Mouse (Mus musculus): Measurements from ENCODE around the gene Cgn. TPM values are rescaled to one million over a fixed set of nuclear protein-coding genes. Genes with fewer than 3 reads are reported as not detected.

Cgn gene
- polyA plus RNA-seq, 1 experiment from 2014 or later = 3.7 TPM

DNA sequence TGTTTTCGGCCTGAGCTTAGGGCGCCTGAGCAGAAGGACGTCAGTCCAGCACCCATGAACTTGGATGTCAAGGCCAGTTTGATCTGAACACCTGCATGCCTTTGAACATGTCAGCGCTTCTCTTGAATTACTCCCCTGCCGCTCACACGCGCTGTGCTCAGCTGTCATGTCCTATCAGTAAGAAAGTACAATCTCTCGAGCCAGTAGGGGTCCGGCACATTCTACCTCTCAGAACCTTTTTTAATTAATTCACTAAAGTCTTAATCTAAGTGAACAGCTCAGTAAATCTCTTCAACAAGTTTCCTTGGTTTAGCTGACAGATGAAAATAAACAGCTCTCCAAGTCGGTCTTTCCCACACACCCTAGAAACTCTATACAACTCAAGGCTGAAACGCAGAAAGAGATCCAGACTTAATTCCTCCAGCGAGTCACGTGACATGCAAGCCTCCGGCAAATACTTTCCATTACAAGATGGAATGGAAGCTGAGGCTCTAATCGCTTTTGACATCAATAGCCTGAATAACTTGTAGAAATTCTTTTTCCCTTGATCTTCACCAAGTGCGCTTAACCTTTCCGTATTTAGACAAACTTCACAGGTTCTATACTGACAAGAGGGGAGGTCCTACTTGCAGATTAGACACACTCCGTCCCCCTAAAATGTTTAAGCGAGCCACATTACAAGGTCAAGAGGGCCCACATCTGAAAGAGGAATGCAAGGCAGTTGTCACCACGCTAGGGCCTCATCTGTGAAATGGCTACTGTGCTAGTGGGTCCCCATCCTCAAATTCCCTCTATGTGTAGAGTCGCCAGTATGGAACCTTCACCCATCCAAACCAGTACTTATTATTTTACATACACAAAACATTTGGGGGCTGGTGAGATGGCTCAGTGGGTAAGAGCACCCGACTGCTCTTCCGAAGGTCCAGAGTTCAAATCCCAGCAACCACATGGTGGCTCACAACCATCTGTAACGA lies 33.4 kb upstream of the Cgn start:
- ATAC-seq (ENCODE audit: insufficient number of reproducible peaks, low FRiP score, low TSS enrichment, low read depth) = peak; percentile 33
- Histone ChIP-seq H3K36me3 (ENCODE audit: control insufficient read depth, insufficient read depth, low read length) (no peaks in the 10 kb centered on the region), H3K9me3 (ENCODE audit: control insufficient read depth, low read length) (no peaks in the 10 kb centered on the region), H3K4me2 (ENCODE audit: low read depth, severe bottlenecking) (no peak overlapping the region), H3K4me1 (ENCODE audit: control insufficient read depth, insufficient read depth, low read length) (no peaks in the 10 kb centered on the region), H3K27ac (replicated peaks; ENCODE audit: low read depth, low read length) (no peak overlapping the region), H3K9ac (ENCODE audit: low read length) (no peak overlapping the region), H3K4me3 (ENCODE audit: low read depth, low read length) (no peak overlapping the region), H3K27me3 (ENCODE audit: control insufficient read depth, insufficient read depth, low read length) (no peaks in the 10 kb centered on the region)
- 71% methylated on average over 23 of the region's 24 CpGs for WGBS
- no peak for DNase-seq (ENCODE audit: low spot score)

DNA sequence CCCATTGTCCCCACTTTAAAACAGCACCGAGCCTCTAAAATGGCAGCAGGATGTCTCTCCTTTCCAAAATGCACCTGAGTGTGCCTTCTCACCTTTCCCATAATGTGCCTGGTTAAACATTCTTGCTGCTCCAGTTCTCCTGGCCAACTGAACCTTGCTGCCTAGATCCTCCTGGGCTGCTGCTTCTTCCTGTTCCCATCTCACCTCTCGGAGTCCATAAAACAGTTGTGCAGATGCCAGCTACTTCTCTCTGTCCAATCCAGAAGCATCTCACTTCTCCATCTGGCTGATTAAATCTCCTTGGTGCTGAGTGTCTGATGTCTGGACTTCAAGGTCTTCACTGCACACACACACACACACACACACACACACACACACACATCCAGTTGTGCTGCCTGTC lies 31.4 kb upstream of the Cgn start:
- no peaks in the 10 kb centered on the region for H3K4me1 ChIP-seq (ENCODE audit: control insufficient read depth, insufficient read depth, low read length)
- H3K4me3 ChIP-seq (ENCODE audit: low read depth, low read length) = no peak overlapping the region
- H3K9ac ChIP-seq (ENCODE audit: low read length) = no peak overlapping the region
- no peak for DNase-seq (ENCODE audit: low spot score)
- 89% methylated on average over 2 of the region's 2 CpGs for WGBS
- H3K27me3 ChIP-seq (ENCODE audit: control insufficient read depth, insufficient read depth, low read length) = no peaks in the 10 kb centered on the region
- no peak for ATAC-seq (ENCODE audit: insufficient number of reproducible peaks, low FRiP score, low TSS enrichment, low read depth)
- H3K9me3 ChIP-seq (ENCODE audit: control insufficient read depth, low read length) = no peaks in the 10 kb centered on the region
- no peaks in the 10 kb centered on the region for H3K36me3 ChIP-seq (ENCODE audit: control insufficient read depth, insufficient read depth, low read length)
- H3K27ac ChIP-seq (replicated peaks; ENCODE audit: low read depth, low read length) = no peak overlapping the region
- H3K4me2 ChIP-seq (ENCODE audit: low read depth, severe bottlenecking) = no peak overlapping the region

DNA sequence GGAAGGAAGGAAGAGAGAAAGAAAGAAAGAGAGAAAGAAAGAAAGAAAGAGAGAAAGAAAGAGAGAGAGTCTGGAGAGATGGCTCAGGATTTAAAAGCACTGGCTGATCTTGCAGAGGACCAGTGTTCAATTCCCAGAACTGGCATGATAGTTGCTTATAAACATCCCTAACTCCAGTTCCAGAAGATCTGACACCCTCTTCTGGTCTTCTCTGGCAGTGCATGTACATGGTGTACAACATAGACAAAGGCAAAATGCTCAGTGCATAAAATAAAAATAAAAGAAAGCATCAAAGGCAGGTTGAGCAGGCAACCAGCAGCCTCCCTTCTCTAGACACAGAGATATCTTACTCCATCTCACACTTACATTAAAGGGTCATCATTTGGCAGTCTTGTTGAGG lies 29.3 kb upstream of the Cgn start:
- no peak overlapping the region for H3K27ac ChIP-seq (replicated peaks; ENCODE audit: low read depth, low read length)
- H3K4me2 ChIP-seq (ENCODE audit: low read depth, severe bottlenecking) = no peak overlapping the region
- no peak overlapping the region for H3K4me3 ChIP-seq (ENCODE audit: low read depth, low read length)
- no peaks in the 10 kb centered on the region for H3K36me3 ChIP-seq (ENCODE audit: control insufficient read depth, insufficient read depth, low read length)
- H3K4me1 ChIP-seq (ENCODE audit: control insufficient read depth, insufficient read depth, low read length) = no peaks in the 10 kb centered on the region
- ATAC-seq (ENCODE audit: insufficient number of reproducible peaks, low FRiP score, low TSS enrichment, low read depth) (no peak), DNase-seq (ENCODE audit: low spot score) (no peak)
- H3K9ac ChIP-seq (ENCODE audit: low read length) = no peak overlapping the region
- H3K27me3 ChIP-seq (ENCODE audit: control insufficient read depth, insufficient read depth, low read length) = no peaks in the 10 kb centered on the region
- no peaks in the 10 kb centered on the region for H3K9me3 ChIP-seq (ENCODE audit: control insufficient read depth, low read length)

DNA sequence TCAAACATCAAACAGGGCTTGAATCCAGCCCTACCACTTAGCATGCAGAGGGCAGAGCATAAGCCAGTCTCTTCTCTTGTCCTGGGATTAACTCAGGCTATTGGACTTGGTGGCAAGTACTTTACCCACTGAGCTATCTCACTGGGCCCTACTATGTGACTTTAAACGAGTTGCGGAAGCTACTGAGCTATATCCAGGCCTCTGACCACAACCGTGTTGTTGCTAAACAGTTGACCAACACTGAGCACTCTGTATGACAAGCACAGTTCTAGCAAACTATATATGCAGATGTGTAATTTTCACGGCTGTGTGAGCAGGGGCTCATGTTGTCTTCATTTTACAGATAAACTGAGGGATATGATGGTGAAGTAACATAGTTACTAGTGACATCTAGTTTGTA lies 28.4 kb upstream of the Cgn start:
- no peaks in the 10 kb centered on the region for H3K27me3 ChIP-seq (ENCODE audit: control insufficient read depth, insufficient read depth, low read length)
- DNase-seq (ENCODE audit: low spot score) (no peak), ATAC-seq (ENCODE audit: insufficient number of reproducible peaks, low FRiP score, low TSS enrichment, low read depth) (no peak)
- H3K4me1 ChIP-seq (ENCODE audit: control insufficient read depth, insufficient read depth, low read length) = no peaks in the 10 kb centered on the region
- no peak overlapping the region for H3K4me3 ChIP-seq (ENCODE audit: low read depth, low read length)
- no peaks in the 10 kb centered on the region for H3K9me3 ChIP-seq (ENCODE audit: control insufficient read depth, low read length)
- no peaks in the 10 kb centered on the region for H3K36me3 ChIP-seq (ENCODE audit: control insufficient read depth, insufficient read depth, low read length)
- no peak overlapping the region for H3K9ac ChIP-seq (ENCODE audit: low read length)
- no peak overlapping the region for H3K27ac ChIP-seq (replicated peaks; ENCODE audit: low read depth, low read length)
- 79% methylated on average over 4 of the region's 4 CpGs for WGBS
- H3K4me2 ChIP-seq (ENCODE audit: low read depth, severe bottlenecking) = no peak overlapping the region

DNA sequence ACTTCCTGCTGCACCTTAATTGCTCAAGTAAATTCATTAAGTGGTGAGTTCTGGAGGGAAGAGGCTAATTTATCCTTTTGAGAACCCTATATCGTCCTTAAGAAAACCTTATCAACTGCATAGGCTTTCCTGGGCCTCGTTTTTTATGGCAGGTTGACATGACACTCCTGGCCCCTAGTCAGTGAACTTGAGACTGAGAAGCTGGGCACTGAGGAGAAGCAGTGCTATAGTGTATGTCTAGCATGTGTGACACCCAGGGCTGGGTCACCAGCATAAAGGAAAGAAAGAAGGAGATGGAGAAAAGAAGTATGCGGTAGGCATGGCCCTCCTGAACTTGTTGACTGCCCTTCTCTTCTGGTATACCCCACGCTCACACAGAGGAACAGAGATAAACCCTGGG lies 27.8 kb upstream of the Cgn start:
- ATAC-seq (ENCODE audit: insufficient number of reproducible peaks, low FRiP score, low TSS enrichment, low read depth) = no peak
- 68% methylated on average over 4 of the region's 4 CpGs for WGBS

DNA sequence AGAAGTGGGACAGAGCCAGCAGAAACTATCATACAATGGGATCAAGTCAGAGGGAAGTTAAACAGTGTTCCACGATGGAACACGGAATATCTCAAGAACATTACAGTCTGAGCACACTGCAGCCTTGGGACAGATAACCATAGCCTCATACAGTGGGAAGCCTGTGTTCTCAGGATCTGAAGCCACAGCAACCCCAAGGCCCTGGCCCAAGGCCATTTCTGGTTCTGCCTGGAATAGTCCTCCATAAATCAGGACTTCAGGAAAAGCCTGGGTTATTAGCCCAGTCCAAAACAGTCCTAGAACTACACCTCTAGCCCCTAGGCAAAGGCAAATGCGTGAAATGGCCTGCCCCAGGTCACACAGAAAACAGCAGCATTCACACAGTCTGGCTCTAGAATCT lies 27.4 kb upstream of the Cgn start:
- no peaks in the 10 kb centered on the region for H3K9me3 ChIP-seq (ENCODE audit: control insufficient read depth, low read length)
- no peak overlapping the region for H3K9ac ChIP-seq (ENCODE audit: low read length)
- no peaks in the 10 kb centered on the region for H3K4me1 ChIP-seq (ENCODE audit: control insufficient read depth, insufficient read depth, low read length)
- no peak overlapping the region for H3K4me3 ChIP-seq (ENCODE audit: low read depth, low read length)
- no peak for DNase-seq (ENCODE audit: low spot score)
- H3K36me3 ChIP-seq (ENCODE audit: control insufficient read depth, insufficient read depth, low read length) = no peaks in the 10 kb centered on the region
- no peak overlapping the region for H3K4me2 ChIP-seq (ENCODE audit: low read depth, severe bottlenecking)
- no peak for ATAC-seq (ENCODE audit: insufficient number of reproducible peaks, low FRiP score, low TSS enrichment, low read depth)
- 84% methylated on average over 3 of the region's 3 CpGs for WGBS
- no peak overlapping the region for H3K27ac ChIP-seq (replicated peaks; ENCODE audit: low read depth, low read length)
- H3K27me3 ChIP-seq (ENCODE audit: control insufficient read depth, insufficient read depth, low read length) = no peaks in the 10 kb centered on the region

More for the DNA sequence above, 27.8 kb upstream of the Cgn start:
- Histone ChIP-seq H3K4me3 (ENCODE audit: low read depth, low read length) (no peak overlapping the region), H3K9me3 (ENCODE audit: control insufficient read depth, low read length) (no peaks in the 10 kb centered on the region), H3K4me2 (ENCODE audit: low read depth, severe bottlenecking) (no peak overlapping the region), H3K9ac (ENCODE audit: low read length) (no peak overlapping the region), H3K27ac (replicated peaks; ENCODE audit: low read depth, low read length) (no peak overlapping the region), H3K27me3 (ENCODE audit: control insufficient read depth, insufficient read depth, low read length) (no peaks in the 10 kb centered on the region), H3K4me1 (ENCODE audit: control insufficient read depth, insufficient read depth, low read length) (no peaks in the 10 kb centered on the region), H3K36me3 (ENCODE audit: control insufficient read depth, insufficient read depth, low read length) (no peaks in the 10 kb centered on the region)
- DNase-seq (ENCODE audit: low spot score) = no peak

DNA sequence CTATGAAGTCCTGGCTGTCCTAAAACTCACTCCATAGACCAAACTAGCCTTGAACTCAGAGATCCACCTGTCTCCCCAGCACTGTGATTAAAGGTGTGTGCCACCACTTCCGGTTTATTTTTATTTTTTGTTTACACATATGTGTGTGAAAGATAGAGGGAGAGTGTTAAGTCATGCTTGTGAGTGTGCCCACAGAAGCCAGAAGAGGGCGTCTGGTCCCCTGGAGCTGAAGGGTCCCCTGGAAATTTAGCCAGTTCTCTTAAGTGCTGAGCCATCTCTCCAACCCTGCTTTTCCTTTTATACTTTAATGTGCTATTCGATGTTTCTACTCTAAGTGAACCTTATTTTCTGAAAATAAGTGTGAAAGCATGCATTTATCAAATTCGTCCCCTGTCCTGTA lies 25.3 kb upstream of the Cgn start:
- Histone ChIP-seq H3K9me3 (ENCODE audit: control insufficient read depth, low read length) (no peaks in the 10 kb centered on the region), H3K4me3 (ENCODE audit: low read depth, low read length) (no peak overlapping the region), H3K4me2 (ENCODE audit: low read depth, severe bottlenecking) (no peak overlapping the region), H3K9ac (ENCODE audit: low read length) (no peak overlapping the region), H3K27me3 (ENCODE audit: control insufficient read depth, insufficient read depth, low read length) (no peaks in the 10 kb centered on the region), H3K27ac (replicated peaks; ENCODE audit: low read depth, low read length) (no peak overlapping the region), H3K4me1 (ENCODE audit: control insufficient read depth, insufficient read depth, low read length) (no peaks in the 10 kb centered on the region), H3K36me3 (ENCODE audit: control insufficient read depth, insufficient read depth, low read length) (no peaks in the 10 kb centered on the region)
- 20% methylated on average over 4 of the region's 4 CpGs for WGBS
- ATAC-seq (ENCODE audit: insufficient number of reproducible peaks, low FRiP score, low TSS enrichment, low read depth) (no peak), DNase-seq (ENCODE audit: low spot score) (peak; percentile 37)

DNA sequence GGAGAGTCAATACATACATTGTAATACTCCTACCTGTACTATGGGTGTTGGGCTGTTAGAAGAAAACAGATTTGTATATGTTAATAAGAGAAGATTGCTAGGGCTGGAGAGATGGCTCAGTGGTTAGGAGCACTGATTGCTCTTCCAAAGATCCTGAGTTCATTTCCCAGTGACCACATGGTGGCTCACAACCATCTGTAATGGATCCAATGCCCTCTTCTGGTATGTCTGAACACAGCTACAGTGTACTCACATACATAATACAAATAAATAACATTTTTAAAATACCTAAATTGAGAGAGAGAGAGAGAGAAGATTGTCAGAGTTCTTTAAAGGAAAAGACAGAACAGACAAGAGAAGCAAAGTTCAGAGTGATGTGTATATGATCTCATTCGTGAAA lies 22.0 kb upstream of the Cgn start:
- H3K4me2 ChIP-seq (ENCODE audit: low read depth, severe bottlenecking) = no peak overlapping the region
- ATAC-seq (ENCODE audit: insufficient number of reproducible peaks, low FRiP score, low TSS enrichment, low read depth) (no peak), DNase-seq (ENCODE audit: low spot score) (no peak)
- H3K27ac ChIP-seq (replicated peaks; ENCODE audit: low read depth, low read length) = no peak overlapping the region
- H3K4me1 ChIP-seq (ENCODE audit: control insufficient read depth, insufficient read depth, low read length) = 0 out of 2 replicates have a peak, but pooled peaks cover 3% of the 10 kb centered on the region
- no peaks in the 10 kb centered on the region for H3K9me3 ChIP-seq (ENCODE audit: control insufficient read depth, low read length)
- H3K36me3 ChIP-seq (ENCODE audit: control insufficient read depth, insufficient read depth, low read length) = no peaks in the 10 kb centered on the region
- no peaks in the 10 kb centered on the region for H3K27me3 ChIP-seq (ENCODE audit: control insufficient read depth, insufficient read depth, low read length)
- WGBS = 94% methylated on average over 1 of the region's 1 CpGs
- no peak overlapping the region for H3K9ac ChIP-seq (ENCODE audit: low read length)
- no peak overlapping the region for H3K4me3 ChIP-seq (ENCODE audit: low read depth, low read length)

Measured in limb, embryonic 11.5 days (tissue).